Mouse (Mus musculus) midbrain, embryonic 16.5 days (tissue): Measurements from ENCODE around the gene Scn5a. TPM values are rescaled to one million over a fixed set of nuclear protein-coding genes. Genes with fewer than 3 reads are reported as not detected.

Source experiments
- ATAC-seq: fragments of 200-750 bp; cut with Nextera tagmentation; 2 replicates; pipeline ENCODE4 v1.8.0; 2017; ENCODE audit warnings: moderate TSS enrichment
- H3K27ac ChIP-seq: fragments of 300-500 bp; sonication (generic); 2 replicates; pipeline ENCODE4 v1.5.1; 2014; ENCODE audit warnings: mild to moderate bottlenecking, low read length, mixed read lengths
- H3K27me3 ChIP-seq: fragments of 300-500 bp; sonication (generic); 2 replicates; pipeline ENCODE4 v1.6.1; 2014; ENCODE audit warnings: low read depth, low read length, mixed read lengths; ENCODE audit not compliant: control insufficient read depth, insufficient read depth
- H3K36me3 ChIP-seq: fragments of 300-500 bp; sonication (generic); 2 replicates; pipeline ENCODE4 v1.6.1; 2014; ENCODE audit warnings: mild to moderate bottlenecking, low read length, moderate library complexity, mixed read lengths; ENCODE audit not compliant: control insufficient read depth, insufficient read depth
- H3K4me1 ChIP-seq: fragments of 300-500 bp; sonication (generic); 2 replicates; pipeline ENCODE4 v1.6.1; 2014; ENCODE audit warnings: mild to moderate bottlenecking, low read length, mixed read lengths; ENCODE audit not compliant: control insufficient read depth, insufficient read depth
- H3K4me2 ChIP-seq: fragments of 300-500 bp; sonication (generic); 2 replicates; pipeline ENCODE4 v1.6.1; 2014; ENCODE audit warnings: mild to moderate bottlenecking, low read length, mixed read lengths
- H3K4me3 ChIP-seq: fragments of 300-500 bp; sonication (generic); 2 replicates; pipeline ENCODE4 v1.5.1; 2014; ENCODE audit warnings: low read depth, mild to moderate bottlenecking, low read length, moderate library complexity, mixed read lengths
- H3K9ac ChIP-seq: fragments of 300-500 bp; sonication (generic); 2 replicates; pipeline ENCODE4 v1.6.1; 2014; ENCODE audit warnings: low read depth, low read length, mixed read lengths
- H3K9me3 ChIP-seq: fragments of 300-500 bp; sonication (generic); replicated peaks from 2 replicates; pipeline ENCODE4 v1.6.1; 2014; ENCODE audit warnings: mild to moderate bottlenecking, low read length, mixed read lengths; ENCODE audit not compliant: control insufficient read depth, poor library complexity, severe bottlenecking
- WGBS: fragments of 180-500 bp; shearing (Covaris S2); extraction: QIAGEN DNeasy Blood & Tissue Kit; methylation state at CpG from one replicate; pipeline ENCODE4 v1.1.7; 2014; 5-methylcytosine and 5-hydroxymethylcytosine counted together
- polyA plus RNA-seq: library from polyadenylated mRNA; unstranded; fragments of >200 nt; fragmentation: Nextera tagmentation; extraction: Ambion mirVana; gene quantifications from 2 replicates; pipeline ENCODE4 v1.2.1, GENCODE M21; 2015

The Scn5a gene
- polyA plus RNA-seq, 1 experiment from 2014 or later = 0.40 TPM

DNA sequence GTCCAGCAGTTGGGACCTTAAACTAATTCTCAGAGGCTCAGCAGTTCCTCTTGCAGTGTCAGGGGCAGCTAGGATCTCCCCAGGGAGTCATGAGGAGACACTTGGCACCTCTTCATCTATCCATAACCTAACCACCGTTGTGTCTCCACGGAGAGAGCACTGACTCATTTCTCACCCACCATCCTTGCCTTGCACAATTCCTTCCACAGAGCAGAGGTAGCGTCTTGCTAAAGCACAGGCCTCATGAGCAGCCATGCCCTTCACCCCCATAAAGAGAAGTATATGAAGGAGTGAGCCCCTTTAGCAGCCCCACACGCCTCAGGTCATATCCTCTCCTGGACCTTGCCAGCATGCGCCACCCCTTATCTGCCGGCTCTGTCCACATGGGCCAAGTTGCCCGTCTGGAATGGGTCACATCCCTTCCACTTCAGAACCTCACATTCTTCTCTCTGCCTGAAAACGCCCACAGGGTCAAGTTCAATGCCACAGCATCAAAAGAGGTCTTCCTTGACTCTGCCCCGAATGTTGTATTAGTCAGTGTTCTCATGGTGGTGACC is 105.1 kb downstream of the Scn5a start:
- 86% methylated on average over 9 of the region's 9 CpGs for WGBS
- no peak overlapping the region for H3K4me2 ChIP-seq
- ATAC-seq = no peak
- H3K9me3 ChIP-seq = no peaks in the 10 kb centered on the region
- no peak overlapping the region for H3K9ac ChIP-seq
- no peaks in the 10 kb centered on the region for H3K27me3 ChIP-seq
- no peak overlapping the region for H3K4me3 ChIP-seq
- no peaks in the 10 kb centered on the region for H3K36me3 ChIP-seq
- H3K4me1 ChIP-seq = no peaks in the 10 kb centered on the region
- H3K27ac ChIP-seq = no peak overlapping the region

GRCm38 (mm10) chr9:119473011-119473410 is 105.8 kb downstream of the Scn5a start:
- Histone ChIP-seq H3K9ac (no peak overlapping the region), H3K4me2 (no peak overlapping the region), H3K27me3 (no peaks in the 10 kb centered on the region), H3K9me3 (no peaks in the 10 kb centered on the region), H3K27ac (no peak overlapping the region), H3K4me1 (no peaks in the 10 kb centered on the region), H3K4me3 (no peak overlapping the region), H3K36me3 (0 out of 2 replicates have a peak, but pooled peaks cover under 1% of the 10 kb centered on the region)
- WGBS = 88% methylated on average over 1 of the region's 1 CpGs
- no peak for ATAC-seq

DNA sequence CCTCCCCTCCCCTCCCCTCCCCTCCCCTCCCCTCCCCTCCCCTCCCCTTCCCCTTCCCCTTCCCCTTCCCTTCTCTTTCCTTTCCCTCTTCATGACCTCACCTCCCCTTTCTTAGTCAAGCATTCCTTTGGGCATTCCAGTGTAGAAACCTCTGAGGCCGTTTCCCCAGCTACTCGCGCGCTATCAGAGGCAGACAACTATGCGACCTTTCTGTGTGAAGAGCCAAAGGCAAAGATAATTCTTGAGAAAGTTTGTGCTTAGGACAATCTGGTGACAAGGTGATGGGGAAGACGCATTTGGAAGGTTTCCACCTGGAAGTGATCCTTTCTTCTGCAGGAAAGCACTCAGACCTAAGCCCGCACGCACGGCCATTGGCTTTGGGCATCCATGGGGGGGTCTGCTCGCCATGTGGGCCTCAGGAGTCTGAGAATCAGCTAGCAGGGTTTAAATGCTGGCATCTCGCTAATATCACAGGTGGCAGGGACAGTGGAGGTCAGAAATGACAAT is 106.4 kb downstream of the Scn5a start:
- WGBS = 84% methylated on average over 11 of the region's 11 CpGs
- no peak overlapping the region for H3K4me3 ChIP-seq
- no peak overlapping the region for H3K27ac ChIP-seq
- H3K4me1 ChIP-seq = no peaks in the 10 kb centered on the region
- H3K36me3 ChIP-seq = peaks cover 6% of the 10 kb centered on the region; the same call in 1 of the 2 replicates
- no peak for ATAC-seq
- no peaks in the 10 kb centered on the region for H3K9me3 ChIP-seq
- H3K9ac ChIP-seq = no peak overlapping the region
- H3K4me2 ChIP-seq = no peak overlapping the region
- no peaks in the 10 kb centered on the region for H3K27me3 ChIP-seq

DNA sequence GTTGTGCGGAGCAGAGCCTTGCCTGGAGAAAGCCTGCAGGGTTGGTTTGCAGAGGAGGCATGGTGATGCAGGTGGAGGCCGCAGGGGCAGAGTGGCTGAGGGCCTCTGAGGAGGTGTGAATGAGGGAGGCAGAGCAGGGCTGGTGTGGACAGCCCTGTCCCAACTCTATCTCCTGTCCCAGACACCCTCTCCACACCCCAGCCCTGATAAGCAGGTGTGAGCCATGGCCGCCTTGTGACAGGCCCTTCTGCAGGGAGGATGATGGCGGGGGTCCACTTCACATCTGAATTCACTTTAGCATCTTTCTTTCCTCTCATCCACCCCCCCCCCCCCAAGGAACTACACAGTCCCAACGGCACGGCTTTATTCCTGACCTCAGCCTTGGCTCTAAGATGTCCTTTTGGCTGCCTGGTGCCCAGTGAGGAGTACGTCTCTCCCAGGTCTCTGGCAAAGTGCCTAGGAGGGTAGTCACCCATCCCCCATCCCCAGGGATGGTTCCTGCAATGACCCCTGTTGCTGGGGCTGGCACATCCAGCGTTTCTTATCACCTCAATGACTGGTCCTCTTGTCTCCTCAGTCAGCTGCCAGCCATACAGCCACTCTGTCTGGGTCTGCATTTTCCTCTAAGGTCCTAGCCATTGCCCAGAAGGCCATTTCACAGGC is 109.0 kb downstream of the Scn5a start:
- no peak overlapping the region for H3K4me3 ChIP-seq
- 79% methylated on average over 8 of the region's 8 CpGs for WGBS
- no peak overlapping the region for H3K9ac ChIP-seq
- no peak for ATAC-seq
- H3K27ac ChIP-seq = no peak overlapping the region
- H3K4me1 ChIP-seq = no peaks in the 10 kb centered on the region
- H3K9me3 ChIP-seq = no peaks in the 10 kb centered on the region
- peaks cover 23% of the 10 kb centered on the region for H3K36me3 ChIP-seq
- no peak overlapping the region for H3K4me2 ChIP-seq
- H3K27me3 ChIP-seq = no peaks in the 10 kb centered on the region

- Histone ChIP-seq H3K9ac (no peak overlapping the region), H3K4me3 (no peak overlapping the region), H3K27me3 (no peaks in the 10 kb centered on the region), H3K9me3 (no peaks in the 10 kb centered on the region), H3K27ac (no peak overlapping the region), H3K4me2 (no peak overlapping the region), H3K4me1 (no peaks in the 10 kb centered on the region), H3K36me3 (peaks cover 32% of the 10 kb centered on the region)
- 54% methylated on average over 7 of the region's 7 CpGs for WGBS
- peak; percentile 54 for ATAC-seq
These were observed 113.2 kb downstream of the Scn5a start for GRCm38 (mm10) chr9:119465595-119465994.

DNA sequence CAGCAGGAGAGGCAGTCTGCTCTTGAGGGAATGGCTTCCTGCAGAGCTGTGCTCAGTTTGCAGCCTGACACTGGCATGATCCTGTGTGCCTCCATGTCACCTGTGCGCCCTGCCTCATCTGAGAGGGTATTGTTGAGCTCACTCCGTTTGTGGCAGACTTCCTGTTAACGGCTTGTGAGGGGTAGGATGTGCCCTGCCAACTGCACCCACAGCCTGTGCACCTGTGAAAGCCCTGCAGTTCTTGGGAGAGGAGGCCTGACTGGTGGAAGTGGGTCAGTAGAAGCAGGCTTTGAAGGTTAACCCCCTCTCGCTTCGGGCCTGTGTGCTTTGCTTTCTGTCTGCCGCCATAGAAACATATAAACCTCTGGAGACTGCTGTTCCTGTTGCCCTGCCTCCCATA is 113.8 kb downstream of the Scn5a start:
- peaks cover 32% of the 10 kb centered on the region for H3K36me3 ChIP-seq

GRCm38 (mm10) chr9:119460410-119460809 is 118.4 kb downstream of the Scn5a start:
- peaks cover 15% of the 10 kb centered on the region for H3K36me3 ChIP-seq
- H3K4me1 ChIP-seq = no peaks in the 10 kb centered on the region
- no peak overlapping the region for H3K9ac ChIP-seq
- H3K27ac ChIP-seq = no peak overlapping the region
- ATAC-seq = no peak
- H3K27me3 ChIP-seq = no peaks in the 10 kb centered on the region
- H3K4me2 ChIP-seq = no peak overlapping the region
- H3K9me3 ChIP-seq = no peaks in the 10 kb centered on the region
- WGBS = 44% methylated on average over 8 of the region's 8 CpGs
- no peak overlapping the region for H3K4me3 ChIP-seq

More for the DNA sequence above, 113.8 kb downstream of the Scn5a start:
- H3K27me3 ChIP-seq = no peaks in the 10 kb centered on the region
- H3K27ac ChIP-seq = no peak overlapping the region
- no peak overlapping the region for H3K4me2 ChIP-seq
- ATAC-seq = no peak
- H3K4me1 ChIP-seq = no peaks in the 10 kb centered on the region
- H3K4me3 ChIP-seq = no peak overlapping the region
- H3K9ac ChIP-seq = no peak overlapping the region
- WGBS = 67% methylated on average over 6 of the region's 6 CpGs
- no peaks in the 10 kb centered on the region for H3K9me3 ChIP-seq

DNA sequence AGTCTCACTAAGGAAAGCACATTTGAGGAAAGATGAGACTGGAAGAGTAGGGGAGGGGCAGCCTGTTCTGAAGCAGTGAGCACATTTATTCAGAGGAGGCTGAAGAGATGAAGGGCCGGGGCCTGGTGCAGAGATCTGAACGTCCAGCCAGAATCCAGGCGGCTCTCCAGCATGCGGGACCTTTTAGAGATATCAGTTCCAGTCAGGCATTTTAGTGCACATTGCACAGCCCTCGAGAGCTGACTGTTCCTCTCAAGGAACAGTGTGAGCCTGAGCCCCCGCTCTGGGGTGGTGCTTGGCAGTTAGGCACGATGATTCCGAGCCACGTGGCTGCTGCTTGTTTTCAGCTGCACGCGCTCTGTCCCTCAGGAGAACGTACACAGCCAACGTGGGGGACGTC is 121.7 kb downstream of the Scn5a start:
- H3K4me1 ChIP-seq = no peaks in the 10 kb centered on the region
- no peaks in the 10 kb centered on the region for H3K27me3 ChIP-seq
- WGBS = 92% methylated on average over 14 of the region's 14 CpGs
- H3K4me2 ChIP-seq = no peak overlapping the region
- no peak for ATAC-seq
- H3K36me3 ChIP-seq = peaks cover 5% of the 10 kb centered on the region
- H3K9me3 ChIP-seq = no peaks in the 10 kb centered on the region
- H3K4me3 ChIP-seq = no peak overlapping the region
- no peak overlapping the region for H3K9ac ChIP-seq
- H3K27ac ChIP-seq = no peak overlapping the region

GRCm38 (mm10) chr9:119455967-119456366 is 122.8 kb downstream of the Scn5a start:
- ATAC-seq = no peak
- WGBS = 93% methylated on average over 14 of the region's 14 CpGs
- H3K4me2 ChIP-seq = no peak overlapping the region
- no peak overlapping the region for H3K9ac ChIP-seq
- H3K27me3 ChIP-seq = no peaks in the 10 kb centered on the region
- peaks cover 7% of the 10 kb centered on the region; the same call in 1 of the 2 replicates for H3K36me3 ChIP-seq
- no peaks in the 10 kb centered on the region for H3K4me1 ChIP-seq
- H3K9me3 ChIP-seq = no peaks in the 10 kb centered on the region
- H3K27ac ChIP-seq = no peak overlapping the region
- H3K4me3 ChIP-seq = no peak overlapping the region
